Mouse (Mus musculus) right cerebral cortex, postnatal 10 days (tissue): ENCODE data around the gene Ndufaf3.
"Not testable (repeated sequence)": the region's sequence is repeated elsewhere in the genome, so short reads cannot be mapped to it uniquely, and the experiment has no call there.

Source experiments
- DNase-seq, 2 experiments: peaks; one replicate each; pipeline ENCODE4 v3.0.0; 2021; ENCODE audit warnings: low spot score in 2 of 2

Ndufaf3 gene

DNA sequence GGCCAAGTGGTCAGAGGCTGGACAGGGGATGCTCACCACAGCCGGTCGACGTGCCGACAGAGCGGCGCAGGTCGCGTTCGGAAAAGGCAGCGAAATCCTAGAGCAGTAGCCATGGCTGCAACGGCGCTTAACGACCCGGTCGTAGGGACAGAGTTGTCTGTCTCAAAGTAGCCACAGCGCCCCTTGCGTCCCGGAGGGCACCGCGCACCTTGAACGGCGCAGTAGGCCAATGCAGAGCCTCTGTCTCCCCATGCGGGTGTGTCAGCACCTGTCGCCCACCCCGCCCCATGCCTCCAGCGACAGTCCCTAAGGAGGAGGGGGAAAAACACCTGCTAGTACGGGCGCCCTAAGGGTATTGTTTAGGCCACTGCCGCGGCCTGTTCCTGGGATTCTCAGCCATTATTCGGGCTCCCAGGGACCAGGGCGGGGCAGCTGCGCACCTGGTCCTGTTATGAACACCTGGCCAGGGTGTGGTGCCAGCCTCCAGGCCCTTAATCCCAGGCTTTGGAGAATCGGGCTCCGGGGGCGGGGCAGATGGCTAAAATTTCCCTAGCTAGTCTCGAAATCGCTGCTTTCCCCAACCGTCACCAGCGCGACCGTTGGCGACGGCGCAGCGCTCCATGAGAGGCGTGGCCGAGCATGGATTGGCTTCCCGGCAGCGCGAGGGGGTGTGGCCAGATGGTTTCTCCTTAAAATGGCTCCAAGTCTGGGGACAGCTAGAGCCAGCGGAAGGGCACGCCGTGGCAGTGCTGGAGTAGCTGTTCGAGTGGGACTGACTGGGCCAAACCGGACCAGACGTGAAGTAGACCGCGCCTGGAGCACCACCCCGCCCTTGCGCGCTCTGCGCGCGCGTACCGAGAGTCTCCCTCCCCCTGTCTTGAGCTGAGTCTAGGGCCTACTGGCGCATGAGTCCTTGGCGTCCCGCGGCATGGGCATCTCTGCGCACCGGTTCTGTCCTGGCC, at the start of gene Ndufaf3:
Gene Ndufaf3 (minus strand): TSS at position 620 of the 962 bp plus-strand sequence.
- DNase-seq, result peak; percentile 97

DNA sequence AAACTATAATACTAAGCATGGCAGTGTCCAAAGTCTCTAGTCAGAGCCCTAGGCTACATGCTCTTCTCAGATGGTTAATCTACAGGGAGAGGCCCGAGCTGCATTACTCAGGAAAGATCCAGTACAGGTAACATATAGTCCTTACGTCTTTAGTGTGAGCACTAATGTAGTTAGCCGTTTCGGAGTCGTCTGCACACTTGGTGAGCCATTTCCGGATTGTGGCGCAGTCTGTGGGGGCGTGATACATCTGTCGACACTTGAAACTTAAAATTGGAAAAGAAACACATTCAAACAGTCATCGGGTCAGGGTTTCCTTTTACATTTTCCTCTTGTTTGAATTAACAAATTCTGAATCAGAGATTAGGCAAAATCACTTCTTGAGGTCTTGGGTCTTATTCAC, 44.3 kb upstream of the Ndufaf3 start:
- DNase-seq, result peak in 1 of 2 experiments; percentile 43

DNA sequence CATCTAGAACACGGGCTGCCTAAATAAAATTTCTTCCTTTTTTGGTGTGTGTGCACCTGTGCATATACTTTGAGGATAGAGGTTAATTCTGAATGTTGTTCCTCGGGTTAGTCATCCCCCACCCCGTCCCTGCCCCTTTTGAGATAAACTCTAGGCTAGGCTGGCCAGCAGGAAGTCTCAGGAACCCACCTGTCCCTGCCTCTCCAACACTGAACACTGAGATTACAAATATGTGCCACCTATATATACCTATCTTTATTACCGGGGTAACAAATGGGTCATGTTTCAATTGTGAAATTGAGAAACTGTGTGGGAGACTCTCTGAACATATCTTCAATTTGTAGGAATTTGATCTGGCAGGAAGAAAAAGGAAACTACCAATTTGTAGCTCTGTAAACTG, 41.7 kb upstream of the Ndufaf3 start:
- no peak for DNase-seq

DNA sequence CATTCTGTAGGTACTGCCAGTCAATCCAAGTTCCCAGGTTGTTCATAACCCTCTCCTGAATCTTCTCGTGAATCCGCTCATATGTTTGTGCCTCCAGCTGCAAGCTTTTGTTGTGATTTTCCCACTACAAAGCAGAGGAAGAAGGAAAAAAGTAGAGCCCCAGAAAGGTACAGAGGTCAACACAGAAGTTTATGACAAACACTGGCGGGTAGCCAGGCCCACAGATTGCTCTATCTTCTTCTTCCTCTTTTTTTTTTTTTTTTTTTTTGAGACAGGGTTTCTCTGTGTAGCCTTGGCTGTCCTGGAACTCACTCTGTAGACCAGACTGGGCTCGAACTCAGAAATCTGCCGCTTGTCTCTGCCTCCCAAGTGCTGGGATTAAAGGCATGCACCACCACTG, 40.7 kb upstream of the Ndufaf3 start:
- not testable (repeated sequence) for DNase-seq

DNA sequence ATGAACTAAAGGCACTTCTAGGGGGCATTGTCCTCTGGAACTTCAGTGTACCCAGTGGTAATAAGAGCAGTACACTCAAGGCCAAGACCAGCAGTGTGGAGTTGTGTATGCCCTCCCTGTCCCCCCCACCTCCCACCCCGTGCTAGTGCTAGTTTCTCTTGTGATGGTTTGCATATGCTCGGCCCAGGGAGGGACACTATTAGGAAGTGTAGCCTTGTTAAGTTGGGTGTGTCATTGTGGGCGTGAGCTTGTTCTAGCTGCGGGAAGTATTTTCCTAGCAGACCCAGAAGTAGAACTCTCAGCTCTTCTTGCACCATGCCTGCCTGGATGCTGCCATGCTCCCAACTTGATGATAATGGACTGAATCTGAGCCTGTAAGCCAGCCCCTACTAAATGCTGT, 34.8 kb upstream of the Ndufaf3 start:
- DNase-seq, result no peak

DNA sequence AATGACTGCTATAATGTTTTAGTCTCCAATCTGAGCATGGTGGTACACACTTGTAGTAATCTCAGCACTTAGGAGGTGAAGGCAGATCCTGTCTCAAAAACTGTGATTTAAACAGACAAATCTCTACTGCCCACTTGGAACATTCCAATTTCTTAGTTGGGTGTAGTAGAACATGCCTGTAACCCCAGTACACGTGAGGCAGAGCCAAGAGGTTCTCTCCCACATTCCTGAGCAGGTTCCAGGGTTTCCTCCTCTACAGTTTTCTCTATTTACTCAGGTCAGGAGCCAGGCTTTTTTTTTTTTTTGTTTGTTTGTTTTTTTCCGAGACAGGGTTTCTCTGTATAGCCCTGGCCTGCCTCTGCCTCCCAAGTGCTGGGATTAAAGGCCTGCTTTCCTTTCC, 32.8 kb upstream of the Ndufaf3 start:
- no peak for DNase-seq

DNA sequence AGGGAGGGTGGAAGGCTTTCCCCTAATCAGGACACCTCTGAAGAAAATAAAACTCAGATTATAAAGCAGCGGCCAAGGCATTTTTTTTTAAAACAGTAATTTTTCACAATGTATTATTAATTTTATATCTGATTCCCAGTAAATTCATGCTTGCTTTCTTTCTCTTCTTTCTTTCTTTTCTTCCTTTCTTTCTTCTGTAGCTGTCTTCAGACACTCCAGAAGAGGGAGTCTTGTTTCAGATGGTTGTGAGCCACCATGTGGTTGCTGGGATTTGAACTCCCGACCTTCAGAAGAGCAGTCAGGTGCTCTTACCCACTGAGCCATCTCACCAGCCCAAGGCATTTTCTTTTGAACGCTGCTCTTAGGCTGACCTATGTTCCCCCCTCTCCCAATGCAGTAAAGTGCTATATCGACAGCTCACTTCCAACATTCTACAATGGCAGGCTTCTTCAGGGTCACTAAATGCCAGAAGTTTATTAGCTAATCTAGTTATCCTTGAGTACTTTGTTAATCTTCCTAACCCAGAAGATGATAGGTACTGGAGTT, 31.9 kb upstream of the Ndufaf3 start:
- DNase-seq, result no peak

DNA sequence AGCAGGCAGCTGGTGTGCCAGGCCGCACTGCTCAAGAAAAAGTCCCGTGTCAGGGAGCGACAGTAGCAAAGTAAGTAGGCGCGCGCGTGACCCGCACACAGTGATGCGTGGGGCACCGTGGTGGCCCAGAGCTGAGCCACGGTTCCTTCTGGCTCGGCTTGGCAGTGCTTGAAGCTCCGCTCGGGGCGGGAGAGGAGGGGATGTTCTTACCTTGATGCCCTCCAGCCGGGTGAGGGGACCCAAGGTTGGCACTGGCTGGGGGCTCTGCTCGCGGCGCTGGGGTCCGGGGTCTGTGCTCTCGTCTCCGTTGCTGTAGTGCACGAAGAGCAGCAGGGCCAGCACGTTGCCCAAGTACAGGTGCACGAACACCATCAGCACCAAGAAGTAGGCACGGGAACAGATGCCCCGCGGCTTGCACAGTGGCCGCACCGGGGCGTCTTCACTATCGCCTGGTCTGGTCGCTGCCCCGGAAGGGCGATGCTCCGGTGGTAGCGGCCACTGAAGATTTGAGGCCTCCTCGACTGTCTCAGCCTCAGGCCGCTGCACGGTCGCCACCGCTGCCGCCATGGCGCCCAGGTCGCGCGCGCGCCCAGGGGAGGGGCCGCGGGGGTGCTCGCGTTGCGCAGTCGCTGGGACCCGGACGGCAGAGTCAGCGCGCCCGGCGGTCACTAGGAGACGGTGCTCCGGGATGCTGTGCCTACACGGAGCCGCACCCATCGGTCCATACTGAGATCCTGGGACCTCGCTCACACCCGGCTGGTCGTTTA, 29.9 kb upstream of the Ndufaf3 start, which contains the start of gene P4htm:
Gene P4htm (minus strand): TSS at position 670 of the 767 bp plus-strand sequence.
- peak; percentile 87 to 88 for DNase-seq

DNA sequence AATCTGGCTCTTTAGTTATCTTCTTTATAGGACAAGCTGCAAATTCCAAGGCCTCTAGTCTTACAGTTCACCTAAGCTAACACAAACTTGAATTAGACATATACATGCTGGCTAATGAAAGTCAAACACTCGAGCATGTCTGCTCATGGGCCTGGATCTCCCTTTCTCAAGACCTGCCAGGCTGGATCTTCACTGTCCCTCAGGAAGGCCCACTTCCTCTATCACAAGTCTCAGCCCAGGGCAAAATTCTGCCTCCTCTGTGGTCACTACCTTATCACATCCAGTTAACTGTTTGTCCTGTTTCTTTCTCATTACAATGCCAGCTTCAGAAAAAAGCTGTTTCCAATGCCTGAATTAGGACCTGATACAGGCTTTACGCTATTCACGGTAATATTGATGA, 27.1 kb upstream of the Ndufaf3 start:
- DNase-seq, result no peak

DNA sequence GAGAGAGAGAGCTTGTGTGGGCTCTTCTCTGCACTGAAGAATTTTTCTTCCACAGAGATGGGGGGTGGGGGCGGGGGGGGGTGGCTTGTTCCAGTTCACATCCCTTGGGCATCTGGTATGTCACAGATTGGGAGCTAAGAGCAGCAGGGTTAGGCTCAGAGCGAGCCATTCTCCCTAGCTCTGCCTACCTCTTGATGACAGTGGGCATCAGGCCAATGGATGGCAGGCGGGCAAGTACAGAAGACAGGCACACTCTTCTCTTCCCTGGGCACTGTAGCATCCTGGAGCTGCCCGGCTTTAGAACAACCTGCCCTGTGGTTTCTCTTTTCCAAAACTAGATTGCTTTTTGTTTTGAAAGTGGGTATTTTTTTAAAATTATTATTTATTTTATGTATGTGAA, 24.2 kb upstream of the Ndufaf3 start:
- no peak for DNase-seq

DNA sequence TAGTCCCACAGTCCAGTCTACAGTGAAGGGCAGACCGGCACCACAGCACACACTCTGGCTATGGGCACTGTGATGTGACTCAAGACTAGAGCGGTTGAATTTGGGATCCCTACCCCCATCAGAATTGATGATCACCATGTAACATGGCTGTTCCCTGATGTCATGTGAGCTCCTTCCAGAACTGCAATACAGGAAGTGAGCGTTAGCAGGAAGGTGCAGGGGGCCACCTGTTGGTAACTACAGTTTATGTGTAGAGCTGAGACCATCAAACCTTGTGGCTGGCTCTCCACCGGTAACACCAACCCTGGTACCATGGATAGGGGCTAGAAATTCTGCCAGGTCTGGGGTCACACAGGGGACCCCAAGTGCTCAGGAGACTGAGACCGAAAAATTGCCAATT, 22.0 kb upstream of the Ndufaf3 start:
- peak; percentile 63 to 69 for DNase-seq

DNA sequence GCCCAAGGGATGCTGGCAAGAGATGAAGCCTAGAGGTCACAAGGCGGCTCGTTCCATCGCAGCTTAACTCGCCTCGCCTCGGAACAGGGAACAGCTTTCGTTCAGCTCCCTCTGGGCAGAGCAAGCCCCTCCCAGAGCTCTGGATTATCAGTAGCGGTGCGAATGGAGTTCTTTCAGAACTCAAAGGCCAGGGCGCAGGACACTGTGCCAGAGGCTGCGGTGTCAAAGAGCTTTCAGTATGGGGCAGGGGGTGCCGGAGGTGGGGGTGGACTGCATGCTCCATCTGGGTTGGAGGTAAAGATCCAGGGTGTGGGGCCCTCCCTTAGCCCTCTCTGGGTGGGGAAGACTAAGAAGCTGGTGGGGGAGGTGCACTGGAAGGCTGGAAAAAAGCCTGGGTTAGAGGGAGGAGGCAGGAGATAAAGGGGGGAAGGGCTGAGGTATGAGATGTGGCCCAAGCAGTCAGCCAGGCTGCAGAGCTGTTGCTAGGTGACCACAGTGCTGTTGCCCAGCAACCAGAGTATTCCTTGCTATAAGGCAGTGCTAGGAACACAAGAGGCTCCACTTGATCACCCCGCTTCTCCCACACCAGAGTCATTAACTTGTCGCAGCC, 20.4 kb upstream of the Ndufaf3 start:
- DNase-seq, result peak; percentile 92 to 97

DNA sequence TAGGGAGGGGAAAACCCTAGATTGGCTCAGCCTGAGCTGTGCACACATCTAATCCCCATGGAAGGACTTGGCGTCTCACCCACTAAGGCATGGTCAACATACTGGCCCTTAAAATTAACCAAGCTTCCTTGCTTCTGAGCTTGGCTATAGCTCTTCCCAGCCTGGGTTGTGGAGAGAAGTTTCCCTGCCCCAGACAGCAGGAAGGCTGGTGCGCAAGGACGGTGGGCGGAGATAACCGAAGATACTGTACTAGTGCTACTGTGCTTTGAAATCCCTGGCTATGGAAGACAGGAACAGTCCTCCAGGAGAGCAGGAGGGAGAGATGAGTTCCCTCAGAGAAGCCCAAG, 12.1 kb upstream of the Ndufaf3 start:
- peak in 1 of 2 experiments; percentile 46 for DNase-seq

DNA sequence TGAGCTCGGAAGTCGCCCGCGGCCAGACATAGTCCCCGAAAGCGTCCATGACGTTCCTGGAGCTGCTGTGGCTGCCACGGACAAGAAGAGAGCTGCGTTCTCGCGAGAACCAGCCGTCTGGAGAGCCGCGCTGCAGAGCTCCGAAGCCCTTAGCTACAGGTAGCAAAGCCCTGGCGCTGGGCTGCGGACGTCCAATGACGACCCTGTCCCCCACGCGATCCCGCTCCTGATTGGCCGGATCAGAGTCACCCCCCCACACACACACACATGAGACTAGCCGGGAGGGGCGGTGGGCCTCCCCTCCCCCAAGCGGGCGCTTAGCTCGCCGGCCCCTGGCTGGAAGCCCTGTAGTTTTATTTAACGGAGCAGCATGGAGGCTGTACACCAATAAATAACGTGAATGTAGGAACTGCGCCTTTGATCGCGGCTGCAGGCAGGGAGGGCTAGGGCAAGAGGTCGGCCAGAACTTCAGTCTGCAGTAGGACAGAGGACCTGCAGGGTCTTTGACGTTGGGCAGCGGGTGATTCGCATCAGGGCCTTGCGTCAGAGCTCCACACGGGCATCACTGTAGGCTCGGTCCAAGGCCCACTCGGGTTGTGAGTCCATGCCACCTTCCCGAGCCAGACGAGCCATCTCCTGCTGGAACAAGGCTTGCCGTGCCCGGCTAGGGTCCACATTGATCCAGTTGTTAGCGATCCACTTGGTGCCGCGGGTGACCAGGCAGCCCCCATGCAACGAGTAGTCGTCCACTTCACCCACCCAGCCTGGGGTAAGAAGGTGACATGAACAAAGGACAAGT, 11.5 kb upstream of the Ndufaf3 start, which contains the start of gene Wdr6:
Gene Wdr6 (minus strand): TSS at position 195 of the 799 bp plus-strand sequence.
- DNase-seq, result peak; percentile 98 to 99

DNA sequence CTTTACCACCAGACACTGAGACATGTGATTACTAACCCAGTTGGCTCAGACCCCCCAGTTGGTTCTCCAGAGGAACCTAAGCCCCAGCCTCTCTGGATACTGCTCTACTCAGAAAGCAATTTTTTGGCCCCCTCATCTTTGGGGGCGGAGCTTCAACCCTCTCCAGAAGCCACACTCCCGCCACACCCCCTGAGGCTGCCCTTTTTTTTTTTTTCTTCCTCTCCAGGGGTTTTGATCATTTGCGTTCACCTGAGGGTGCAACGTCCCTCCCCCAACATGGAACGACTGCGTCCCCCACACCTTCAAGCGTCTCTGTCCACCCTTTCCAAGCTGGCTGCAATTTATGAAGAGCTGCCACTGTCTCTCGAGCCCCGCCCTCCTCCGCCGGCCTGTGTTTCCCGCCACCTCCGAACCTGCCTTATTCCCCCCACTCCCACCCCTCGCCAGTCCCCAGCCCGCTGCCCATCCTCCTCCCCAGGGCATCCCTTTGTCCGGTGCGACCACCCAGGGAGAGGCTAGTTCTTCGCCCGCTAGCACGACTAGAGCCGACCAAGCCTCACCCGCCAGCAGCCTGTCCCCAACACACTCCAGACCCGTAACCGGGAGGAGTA, 10.8 kb upstream of the Ndufaf3 start:
- peak; percentile 71 to 78 for DNase-seq

DNA sequence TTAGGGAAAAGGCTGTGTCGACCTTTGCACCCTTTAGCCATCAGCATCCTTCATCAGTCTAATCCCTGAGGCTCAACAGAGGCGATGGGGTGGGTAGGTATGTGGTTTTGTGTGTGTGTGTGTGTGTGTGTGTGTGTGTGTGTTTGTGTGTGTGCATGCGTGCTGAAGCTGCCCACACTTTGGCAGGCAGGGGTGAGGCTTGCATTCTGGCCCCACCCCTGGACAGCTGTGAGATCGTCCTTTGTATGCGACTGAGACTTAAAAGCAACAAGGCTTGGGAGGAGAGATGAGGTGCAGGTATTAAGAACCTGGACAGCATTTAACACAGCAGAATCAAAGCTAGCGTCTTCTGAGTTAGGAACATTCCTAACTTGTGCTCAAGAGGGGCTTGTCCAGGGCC, 9.8 kb upstream of the Ndufaf3 start:
- DNase-seq, result peak in 1 of 2 experiments; percentile 38

DNA sequence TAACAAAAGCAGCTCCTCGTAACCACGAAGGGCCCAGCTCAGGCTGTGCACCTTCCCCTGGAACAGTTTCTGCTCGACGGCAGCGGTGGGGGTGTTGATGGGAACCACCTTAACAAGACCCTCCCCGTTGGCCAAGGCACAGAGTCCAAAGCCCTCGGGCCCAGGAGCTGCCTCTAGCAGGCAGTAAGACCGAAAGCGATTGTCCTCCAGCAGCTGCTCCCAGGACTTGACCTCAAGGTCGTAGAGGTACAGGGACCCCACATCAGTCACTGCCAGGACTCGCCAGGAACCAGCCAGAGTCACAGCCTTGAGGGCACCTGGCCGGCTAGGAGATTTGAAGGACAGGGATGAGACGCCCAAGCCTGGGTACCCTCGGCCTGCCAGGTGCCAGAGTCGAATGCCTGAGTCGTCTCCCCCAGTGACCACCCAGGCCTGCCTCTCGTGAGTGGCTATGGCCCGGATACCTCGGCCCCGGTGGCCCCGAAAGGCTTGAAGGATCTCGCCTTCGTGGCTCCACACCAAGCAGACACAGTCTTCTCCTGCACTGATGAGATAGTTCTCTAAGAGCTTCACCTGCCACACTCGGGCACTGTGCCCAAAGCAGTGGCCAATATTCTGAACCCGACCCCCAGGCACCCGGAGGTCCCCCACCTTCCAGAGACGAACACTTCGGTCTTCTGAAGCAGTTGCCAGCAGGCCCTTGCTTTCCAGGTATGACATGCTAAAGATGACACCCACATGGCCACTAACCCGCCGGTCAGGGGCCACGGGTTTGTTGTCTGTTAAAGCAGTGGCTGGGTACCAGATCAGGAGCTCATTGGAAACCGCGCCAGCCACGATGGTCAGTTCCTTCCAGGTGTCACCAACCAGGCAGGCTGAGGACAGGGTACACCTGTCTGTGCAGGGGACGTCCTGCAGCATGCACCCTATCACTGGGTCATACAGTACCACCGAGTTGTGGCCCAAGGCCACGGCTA, 8.4 kb upstream of the Ndufaf3 start:
- DNase-seq, result peak; percentile 46 to 61

DNA sequence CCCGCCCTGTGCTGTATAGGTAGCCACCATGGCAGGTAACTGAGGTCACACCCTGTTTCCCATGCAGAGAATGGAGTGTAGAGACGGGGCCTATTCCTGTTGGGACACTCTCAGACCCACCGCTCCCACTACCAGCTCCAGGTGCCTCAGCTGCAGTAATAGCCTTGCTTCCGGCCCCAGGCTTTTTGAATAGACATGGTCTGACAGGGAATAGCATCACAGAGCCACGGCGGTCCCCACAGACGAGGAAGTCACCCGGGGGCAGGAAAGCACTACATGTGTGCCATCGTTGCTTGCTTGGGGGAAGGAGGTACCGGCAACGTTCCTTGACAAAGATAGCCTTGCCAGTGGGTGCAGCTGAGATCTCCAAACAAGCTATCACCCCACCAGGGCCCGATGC, 7.7 kb upstream of the Ndufaf3 start:
- no peak for DNase-seq
